Mouse (Mus musculus) G1E (cell line): ENCODE measurements at regions not wholly inside any gene's neighbourhood (a gene's known extent, or its start where the extent isn't known, plus 50 kb on each side); places are given as distances from the start of the nearest gene placed in this dataset.

Source experiments
- CTCF ChIP-seq: IDR thresholded peaks from 2 replicates; pipeline ENCODE4 v1.5.1; 2012; ENCODE audit warnings: low read depth, low read length, inconsistent platforms, mixed read lengths
- GATA1 ChIP-seq: IDR thresholded peaks from 2 replicates; pipeline ENCODE4 v1.6.1; 2012; ENCODE audit warnings: borderline replicate concordance, low read length, inconsistent platforms, mixed read lengths

GRCm38 (mm10) chr13:60507611-60508010, 94.1 kb upstream of the Dapk1 start:
- TF ChIP-seq CTCF (no peak), GATA1 (no peak)
